Comparison of ENCODE assay signal across 9 mouse cellular contexts in genomic region chr10:80669737-80670485, GRCm38 (mm10). TPM values are rescaled to one million over a fixed set of nuclear protein-coding genes. Genes with fewer than 3 reads are reported as not detected.
DNase-seq lines count a peak whose midpoint lies in the region; ATAC-seq lines count a peak whose summit lies in the region.
"Had no signal": no experiment of that assay in that cellular context is flagged by ENCODE, and none has a peak within 500 bp of the region (broad histone marks: within the 10 kb centered on the region; RNA-seq: fewer than 3 reads in every experiment).

No protein-coding gene starts in this region.

- H3K4me3 ChIP-seq in heart, embryonic 12.5 days: no peak overlapping the region
- no peak overlapping the region for H3K4me3 ChIP-seq in embryonic facial prominence, embryonic 13.5 days

- H3K9ac ChIP-seq in heart, embryonic 12.5 days: no peak overlapping the region
- 0 out of 2 replicates have a peak overlapping the region, but pooled peaks have one; percentile 44 for H3K9ac ChIP-seq in embryonic facial prominence, embryonic 13.5 days

- H3K36me3 ChIP-seq in heart, embryonic 12.5 days: peaks cover 79% of the 10 kb centered on the region
- peaks cover 86% of the 10 kb centered on the region for H3K36me3 ChIP-seq in embryonic facial prominence, embryonic 13.5 days

- no peak overlapping the region for H3K4me2 ChIP-seq in heart, embryonic 12.5 days
- H3K4me2 ChIP-seq in embryonic facial prominence, embryonic 13.5 days: no peak overlapping the region

- peaks cover 61% of the 10 kb centered on the region for H3K4me1 ChIP-seq in heart, embryonic 12.5 days (replicated peaks)
- H3K4me1 ChIP-seq in embryonic facial prominence, embryonic 13.5 days: peaks cover 47% of the 10 kb centered on the region

- H3K27ac ChIP-seq in heart, embryonic 12.5 days (ENCODE audit: poor library complexity, severe bottlenecking): no peak overlapping the region
- no peak overlapping the region for H3K27ac ChIP-seq in embryonic facial prominence, embryonic 13.5 days
- H3K27ac ChIP-seq: kidney, postnatal 0 days had no signal

- DNase-seq in heart, adult 18-20 months: peak; percentile 85 to 86
- peak; percentile 56 for DNase-seq in Muller cell, postnatal 12 days (ENCODE audit: inconsistent ontology term)
- peak; percentile 96 for DNase-seq in kidney, postnatal 14 days
- no peak for DNase-seq in right cerebral cortex, postnatal 4 days

- no peaks in the 10 kb centered on the region for H3K27me3 ChIP-seq in heart, embryonic 12.5 days (replicated peaks)
- H3K27me3 ChIP-seq in embryonic facial prominence, embryonic 13.5 days: no peaks in the 10 kb centered on the region

- 95% methylated on average over 7 of the region's 7 CpGs for WGBS in heart, embryonic 12.5 days
- 94% methylated on average over 7 of the region's 7 CpGs for WGBS in embryonic facial prominence, embryonic 13.5 days

- ATAC-seq in heart, embryonic 12.5 days (ENCODE audit: insufficient number of reproducible peaks, low FRiP score): no peak
- no peak for ATAC-seq in embryonic facial prominence, embryonic 13.5 days (ENCODE audit: insufficient number of reproducible peaks, insufficient read depth, low FRiP score, low TSS enrichment, low read depth)
- ATAC-seq in megakaryocyte, adult 5-6 weeks (ENCODE audit: poor library complexity, severe bottlenecking): no peak
- ATAC-seq in erythroblast, adult 5-6 weeks (replicated peaks; ENCODE audit: low FRiP score, poor library complexity, severe bottlenecking): no peak

- H3K9me3 ChIP-seq in heart, embryonic 12.5 days (replicated peaks): no peaks in the 10 kb centered on the region
- no peaks in the 10 kb centered on the region for H3K9me3 ChIP-seq in embryonic facial prominence, embryonic 13.5 days

RNA-seq across cellular contexts. Expression of gene Mknk2, which starts 8.0 kb away (rescaled TPM):
- total RNA-seq in heart, adult 18-20 months (2021): 100 to 1,000 TPM; 185 to 204 TPM
- 99.6 and 102 TPM in 2 replicates for polyA plus RNA-seq in heart, embryonic 12.5 days (2016; fragmentation: Nextera tagmentation; extraction: Ambion mirVana)
- polyA plus RNA-seq in embryonic facial prominence, embryonic 13.5 days (2015; fragmentation: Nextera tagmentation; extraction: Ambion mirVana): 78.3 and 86.3 TPM in 2 replicates
- total RNA-seq in megakaryocyte, adult 5-6 weeks (2015): 53.5 and 61.1 TPM in 2 replicates
- 63.3 and 74.8 TPM in 2 replicates for total RNA-seq in megakaryocyte, adult 5-6 weeks (2017)
- 40.2 and 47.4 TPM in 2 replicates for total RNA-seq in erythroblast, adult 5-6 weeks (2015; ENCODE audit: low replicate concordance)
- total RNA-seq in erythroblast, adult 5-6 weeks (2017; ENCODE audit: low replicate concordance): 28.4 and 40.8 TPM in 2 replicates

RNA-seq across cellular contexts. Expression of gene Btbd2, which starts 13.0 kb away (rescaled TPM):
- total RNA-seq in heart, adult 18-20 months (2021): 10 to 100 TPM; 43.2 to 46.1 TPM
- polyA plus RNA-seq in heart, embryonic 12.5 days (2016; fragmentation: Nextera tagmentation; extraction: Ambion mirVana): 64.9 and 65.7 TPM in 2 replicates
- polyA plus RNA-seq in embryonic facial prominence, embryonic 13.5 days (2015; fragmentation: Nextera tagmentation; extraction: Ambion mirVana): 76.8 and 82.4 TPM in 2 replicates
- 8.4 and 10.3 TPM in 2 replicates for total RNA-seq in megakaryocyte, adult 5-6 weeks (2015)
- 16.5 and 30.1 TPM in 2 replicates for total RNA-seq in megakaryocyte, adult 5-6 weeks (2017)
- total RNA-seq in erythroblast, adult 5-6 weeks (2015; ENCODE audit: low replicate concordance): 5.6 and 6.1 TPM in 2 replicates
- 5.6 and 11.4 TPM in 2 replicates for total RNA-seq in erythroblast, adult 5-6 weeks (2017; ENCODE audit: low replicate concordance)

RNA-seq across cellular contexts. Expression of gene Mob3a, which starts 31.9 kb away (rescaled TPM):
- total RNA-seq in heart, adult 18-20 months (2021): 1 to 10 TPM; 7.5 to 8.0 TPM
- 34.8 and 38.1 TPM in 2 replicates for polyA plus RNA-seq in heart, embryonic 12.5 days (2016; fragmentation: Nextera tagmentation; extraction: Ambion mirVana)
- polyA plus RNA-seq in embryonic facial prominence, embryonic 13.5 days (2015; fragmentation: Nextera tagmentation; extraction: Ambion mirVana): 45.8 and 46.3 TPM in 2 replicates
- 61.8 and 72.0 TPM in 2 replicates for total RNA-seq in megakaryocyte, adult 5-6 weeks (2015)
- 65.0 and 77.3 TPM in 2 replicates for total RNA-seq in megakaryocyte, adult 5-6 weeks (2017)
- 13.4 and 25.6 TPM in 2 replicates for total RNA-seq in erythroblast, adult 5-6 weeks (2015; ENCODE audit: low replicate concordance)
- total RNA-seq in erythroblast, adult 5-6 weeks (2017; ENCODE audit: low replicate concordance): 11.0 and 18.2 TPM in 2 replicates

RNA-seq across cellular contexts. Expression of gene Izumo4, which starts 32.1 kb away (rescaled TPM):
- total RNA-seq in heart, adult 18-20 months (2021): 1 to 10 TPM; 2.5 to 2.6 TPM
- 13.2 and 18.4 TPM in 2 replicates for polyA plus RNA-seq in heart, embryonic 12.5 days (2016; fragmentation: Nextera tagmentation; extraction: Ambion mirVana)
- 24.0 and 29.2 TPM in 2 replicates for polyA plus RNA-seq in embryonic facial prominence, embryonic 13.5 days (2015; fragmentation: Nextera tagmentation; extraction: Ambion mirVana)
- total RNA-seq in megakaryocyte, adult 5-6 weeks (2015): 11.3 and 14.2 TPM in 2 replicates
- 4.4 and 6.6 TPM in 2 replicates for total RNA-seq in megakaryocyte, adult 5-6 weeks (2017)
- 8.6 and 9.8 TPM in 2 replicates for total RNA-seq in erythroblast, adult 5-6 weeks (2015; ENCODE audit: low replicate concordance)
- total RNA-seq in erythroblast, adult 5-6 weeks (2017; ENCODE audit: low replicate concordance): 1.3 and 2.2 TPM in 2 replicates

RNA-seq across cellular contexts. Expression of gene Csnk1g2, which starts 47.3 kb away (rescaled TPM):
- 100 to 1,000 TPM; 121 to 132 TPM for total RNA-seq in heart, adult 18-20 months (2021)
- polyA plus RNA-seq in heart, embryonic 12.5 days (2016; fragmentation: Nextera tagmentation; extraction: Ambion mirVana): 131 and 136 TPM in 2 replicates
- 131 and 169 TPM in 2 replicates for polyA plus RNA-seq in embryonic facial prominence, embryonic 13.5 days (2015; fragmentation: Nextera tagmentation; extraction: Ambion mirVana)
- total RNA-seq in megakaryocyte, adult 5-6 weeks (2015): 34.5 and 46.0 TPM in 2 replicates
- total RNA-seq in megakaryocyte, adult 5-6 weeks (2017): 127 and 144 TPM in 2 replicates
- 25.5 and 25.6 TPM in 2 replicates for total RNA-seq in erythroblast, adult 5-6 weeks (2015; ENCODE audit: low replicate concordance)
- 28.2 and 28.9 TPM in 2 replicates for total RNA-seq in erythroblast, adult 5-6 weeks (2017; ENCODE audit: low replicate concordance)
